Mouse (Mus musculus): ENCODE data around the gene H2afy. TPM values are rescaled to one million over a fixed set of nuclear protein-coding genes. Genes with fewer than 3 reads are reported as not detected.

The H2afy gene
- polyA plus RNA-seq, 1 experiment from 2014 or later: 263 TPM

GRCm38 (mm10) chr13:56152773-56153460 lies 16.8 kb upstream of the H2afy start:
- Histone ChIP-seq H3K27ac (no peak overlapping the region), H3K4me2 (ENCODE audit: low read length) (no peak overlapping the region), H3K27me3 (ENCODE audit: insufficient read depth, low read length) (no peaks in the 10 kb centered on the region), H3K4me1 (replicated peaks; ENCODE audit: insufficient read depth, low read length) (no peaks in the 10 kb centered on the region; the same call in 1 of the 2 replicates), H3K9me3 (replicated peaks; ENCODE audit: low read length) (no peaks in the 10 kb centered on the region), H3K9ac (ENCODE audit: low read depth, low read length) (no peak overlapping the region), H3K36me3 (ENCODE audit: insufficient read depth, low read length) (no peaks in the 10 kb centered on the region), H3K4me3 (replicated peaks; ENCODE audit: low read depth, low read length) (no peak overlapping the region)
- DNase-seq (ENCODE audit: low spot score): no peak
- ATAC-seq (replicated peaks; ENCODE audit: low FRiP score, low read depth): no peak
- WGBS: 69% methylated on average over 7 of the region's 7 CpGs
- TF ChIP-seq CTCF (IDR thresholded peaks at IDR 0.05; ENCODE audit: low read depth): no peak

- DNase-seq (ENCODE audit: low spot score) (peak; percentile 93), ATAC-seq (replicated peaks; ENCODE audit: low FRiP score, low read depth) (peak; percentile 73; the same call in 1 of the 2 replicates)
- Histone ChIP-seq H3K9me3 (replicated peaks; ENCODE audit: low read length) (no peaks in the 10 kb centered on the region), H3K4me3 (replicated peaks; ENCODE audit: low read depth, low read length) (no peak overlapping the region), H3K36me3 (ENCODE audit: insufficient read depth, low read length) (no peaks in the 10 kb centered on the region), H3K4me1 (replicated peaks; ENCODE audit: insufficient read depth, low read length) (no peaks in the 10 kb centered on the region; the same call in 1 of the 2 replicates), H3K9ac (ENCODE audit: low read depth, low read length) (no peak overlapping the region), H3K27ac (no peak overlapping the region), H3K27me3 (ENCODE audit: insufficient read depth, low read length) (no peaks in the 10 kb centered on the region), H3K4me2 (ENCODE audit: low read length) (peak overlapping the region; percentile 14; the same call in 1 of the 2 replicates)
- 44% methylated on average over 22 of the region's 22 CpGs for WGBS
- peak; percentile 91 for TF ChIP-seq CTCF (IDR thresholded peaks at IDR 0.05; ENCODE audit: low read depth)
These were observed 15.5 kb upstream of the H2afy start for GRCm38 (mm10) chr13:56151404-56152226.

- DNase-seq (ENCODE audit: low spot score) (peak; percentile 54), ATAC-seq (replicated peaks; ENCODE audit: low FRiP score, low read depth) (no peak)
- whole genome bisulfite sequencing: 55% methylated on average over 3 of the region's 3 CpGs
- no peak overlapping the region for H3K9ac ChIP-seq (ENCODE audit: low read depth, low read length)
- no peaks in the 10 kb centered on the region for H3K9me3 ChIP-seq (replicated peaks; ENCODE audit: low read length)
- H3K4me3 ChIP-seq (replicated peaks; ENCODE audit: low read depth, low read length): no peak overlapping the region
- no peaks in the 10 kb centered on the region for H3K36me3 ChIP-seq (ENCODE audit: insufficient read depth, low read length)
- TF ChIP-seq CTCF (IDR thresholded peaks at IDR 0.05; ENCODE audit: low read depth): peak; percentile 64
- no peak overlapping the region for H3K4me2 ChIP-seq (ENCODE audit: low read length)
- H3K27me3 ChIP-seq (ENCODE audit: insufficient read depth, low read length): no peaks in the 10 kb centered on the region
- no peak overlapping the region for H3K27ac ChIP-seq
- no peaks in the 10 kb centered on the region for H3K4me1 ChIP-seq (replicated peaks; ENCODE audit: insufficient read depth, low read length)
These were observed 9.4 kb upstream of the H2afy start for GRCm38 (mm10) chr13:56145523-56145922.

DNA sequence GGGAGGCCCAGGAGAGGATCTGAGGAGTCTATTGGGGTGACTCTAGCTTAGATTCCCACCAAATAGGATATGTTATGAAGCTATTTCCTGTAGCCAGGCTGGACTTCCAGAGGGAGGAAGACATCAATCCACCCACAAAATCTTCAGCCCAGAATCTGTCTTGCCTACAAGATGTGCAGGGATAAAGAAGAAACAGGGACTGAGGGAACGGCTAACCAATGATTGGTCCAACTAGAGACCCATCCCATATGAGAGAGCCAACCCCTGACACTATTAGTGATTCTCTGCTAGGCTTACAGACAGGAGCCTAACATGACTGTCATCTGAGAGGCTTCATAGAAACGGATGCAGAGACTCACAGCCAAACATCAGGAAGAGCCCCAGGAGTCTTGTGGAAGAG lies 7.9 kb upstream of the H2afy start:
- no peaks in the 10 kb centered on the region for H3K4me1 ChIP-seq (replicated peaks; ENCODE audit: insufficient read depth, low read length)
- H3K27ac ChIP-seq: no peak overlapping the region; the same call in 1 of the 2 replicates
- TF ChIP-seq CTCF (IDR thresholded peaks at IDR 0.05; ENCODE audit: low read depth): no peak
- 46% methylated on average over 2 of the region's 2 CpGs for WGBS
- no peaks in the 10 kb centered on the region for H3K36me3 ChIP-seq (ENCODE audit: insufficient read depth, low read length)
- H3K9ac ChIP-seq (ENCODE audit: low read depth, low read length): no peak overlapping the region
- no peaks in the 10 kb centered on the region for H3K9me3 ChIP-seq (replicated peaks; ENCODE audit: low read length)
- ATAC-seq (replicated peaks; ENCODE audit: low FRiP score, low read depth) (no peak), DNase-seq (ENCODE audit: low spot score) (peak; percentile 81)
- no peak overlapping the region for H3K4me3 ChIP-seq (replicated peaks; ENCODE audit: low read depth, low read length)
- no peak overlapping the region for H3K4me2 ChIP-seq (ENCODE audit: low read length)
- H3K27me3 ChIP-seq (ENCODE audit: insufficient read depth, low read length): no peaks in the 10 kb centered on the region

- no peak overlapping the region for H3K4me3 ChIP-seq (replicated peaks; ENCODE audit: low read depth, low read length)
- no peaks in the 10 kb centered on the region for H3K27me3 ChIP-seq (ENCODE audit: insufficient read depth, low read length)
- DNase-seq (ENCODE audit: low spot score) (no peak), ATAC-seq (replicated peaks; ENCODE audit: low FRiP score, low read depth) (no peak)
- no peak overlapping the region for H3K4me2 ChIP-seq (ENCODE audit: low read length)
- peak overlapping the region; percentile 1; the same call in 1 of the 2 replicates for H3K27ac ChIP-seq
- TF ChIP-seq CTCF (IDR thresholded peaks at IDR 0.05; ENCODE audit: low read depth): no peak
- H3K4me1 ChIP-seq (replicated peaks; ENCODE audit: insufficient read depth, low read length): no peaks in the 10 kb centered on the region
- H3K9me3 ChIP-seq (replicated peaks; ENCODE audit: low read length): no peaks in the 10 kb centered on the region
- 23% methylated on average over 7 of the region's 7 CpGs for WGBS
- H3K36me3 ChIP-seq (ENCODE audit: insufficient read depth, low read length): no peaks in the 10 kb centered on the region
- no peak overlapping the region for H3K9ac ChIP-seq (ENCODE audit: low read depth, low read length)
These were observed 7.0 kb upstream of the H2afy start for GRCm38 (mm10) chr13:56143151-56143513.

DNA sequence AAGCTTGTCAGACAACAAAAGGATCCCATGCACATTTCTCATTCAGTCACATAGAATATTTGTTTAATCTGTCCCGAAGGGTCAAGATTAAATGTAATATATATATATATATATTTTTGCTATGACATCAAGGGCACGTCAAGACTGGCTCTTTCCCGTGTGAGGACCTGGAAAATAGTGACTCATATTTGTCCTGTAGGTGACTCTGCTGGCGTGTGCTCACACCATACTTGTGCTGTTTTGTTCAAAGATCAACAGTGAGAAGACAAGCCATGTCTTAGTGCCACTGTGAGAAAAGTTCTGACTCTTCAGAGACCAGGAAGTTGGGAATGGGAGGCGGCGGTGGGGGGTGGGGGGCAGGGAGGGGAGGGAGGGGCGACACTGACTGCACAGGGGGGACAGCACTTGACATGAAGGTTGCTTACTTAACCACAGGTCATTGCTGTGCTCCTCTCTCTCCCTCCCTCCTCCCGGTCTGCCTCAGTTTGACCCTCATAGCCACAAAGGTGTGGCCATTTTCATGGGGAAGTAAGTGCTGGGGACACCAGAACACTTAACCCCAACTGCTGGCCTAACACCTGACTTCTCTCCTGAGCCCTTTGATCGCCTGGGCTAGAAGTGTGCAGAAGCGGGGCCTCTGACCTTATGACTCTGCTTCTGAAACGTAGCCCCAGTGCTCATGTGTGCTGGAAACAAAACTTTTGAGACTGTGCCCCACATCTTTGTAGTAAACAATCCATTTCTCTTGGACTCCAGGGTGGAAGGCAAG lies 6.4 kb upstream of the H2afy start:
- 33% methylated on average over 11 of the region's 11 CpGs for WGBS
- Histone ChIP-seq H3K27ac (no peak overlapping the region), H3K4me3 (replicated peaks; ENCODE audit: low read depth, low read length) (no peak overlapping the region), H3K4me1 (replicated peaks; ENCODE audit: insufficient read depth, low read length) (no peaks in the 10 kb centered on the region), H3K4me2 (ENCODE audit: low read length) (no peak overlapping the region), H3K36me3 (ENCODE audit: insufficient read depth, low read length) (no peaks in the 10 kb centered on the region), H3K9ac (ENCODE audit: low read depth, low read length) (no peak overlapping the region), H3K27me3 (ENCODE audit: insufficient read depth, low read length) (no peaks in the 10 kb centered on the region), H3K9me3 (replicated peaks; ENCODE audit: low read length) (no peaks in the 10 kb centered on the region)
- TF ChIP-seq CTCF (IDR thresholded peaks at IDR 0.05; ENCODE audit: low read depth): no peak
- DNase-seq (ENCODE audit: low spot score) (no peak), ATAC-seq (replicated peaks; ENCODE audit: low FRiP score, low read depth) (no peak)
